Mouse (Mus musculus) kidney, adult 2 months (tissue): Measurements from ENCODE around the gene Nav2. TPM values are rescaled to one million over a fixed set of nuclear protein-coding genes. Genes with fewer than 3 reads are reported as not detected.

Source experiments
- DNase-seq: peaks from one replicate; pipeline ENCODE4 v3.0.0; 2021
- H3K27ac ChIP-seq: fragments of 200-500 bp; 2 replicates; pipeline ENCODE4 v1.5.1; 2012; ENCODE audit warnings: low read depth, low read length, control low read depth, inconsistent platforms; ENCODE audit not compliant: insufficient read depth
- H3K27me3 ChIP-seq: fragments of 200-500 bp; replicated peaks from 2 replicates; pipeline ENCODE4 v1.6.1; 2012; ENCODE audit warnings: mild to moderate bottlenecking, moderate library complexity, low read length, inconsistent platforms; ENCODE audit not compliant: control insufficient read depth, insufficient read depth
- H3K36me3 ChIP-seq: fragments of 200-500 bp; 2 replicates; pipeline ENCODE4 v1.6.1; 2012; ENCODE audit warnings: mild to moderate bottlenecking, moderate library complexity, low read length, inconsistent platforms; ENCODE audit not compliant: control insufficient read depth, insufficient read depth
- H3K4me1 ChIP-seq: fragments of 200-500 bp; 2 replicates; pipeline ENCODE4 v1.6.1; 2011; ENCODE audit warnings: low read length; ENCODE audit not compliant: control insufficient read depth, insufficient read depth
- H3K4me3 ChIP-seq: fragments of 200-500 bp; 2 replicates; pipeline ENCODE4 v1.5.1; 2011; ENCODE audit warnings: mild to moderate bottlenecking, low read depth, low read length, control low read depth; ENCODE audit not compliant: insufficient read depth
- CTCF ChIP-seq: fragments of 200-500 bp; conservative IDR thresholded peaks from 2 replicates; pipeline ENCODE4 v1.5.1; 2011; ENCODE audit warnings: low read depth, mild to moderate bottlenecking, control low read depth, low read length, moderate library complexity, mixed read lengths; ENCODE audit not compliant: insufficient read depth, insufficient read length
- POLR2A ChIP-seq: fragments of 200-500 bp; IDR thresholded peaks from one replicate; pipeline ENCODE4 v1.6.1; 2011; ENCODE audit warnings: low read depth, low read length, control low read depth
- WGBS: fragments of 180-500 bp; shearing (Covaris S2); methylation state at CpG from one replicate; pipeline ENCODE4 v1.1.7; 2018; 5-methylcytosine and 5-hydroxymethylcytosine counted together
- polyA plus RNA-seq: library from polyadenylated mRNA; depleted of rRNA; stranded (reverse); fragments of >200 nt; gene quantifications from 2 replicates; pipeline ENCODE4 v1.2.3, GENCODE M21; 2012

Gene Nav2
- polyA plus RNA-seq, 1 experiment: 18.3 TPM

DNA sequence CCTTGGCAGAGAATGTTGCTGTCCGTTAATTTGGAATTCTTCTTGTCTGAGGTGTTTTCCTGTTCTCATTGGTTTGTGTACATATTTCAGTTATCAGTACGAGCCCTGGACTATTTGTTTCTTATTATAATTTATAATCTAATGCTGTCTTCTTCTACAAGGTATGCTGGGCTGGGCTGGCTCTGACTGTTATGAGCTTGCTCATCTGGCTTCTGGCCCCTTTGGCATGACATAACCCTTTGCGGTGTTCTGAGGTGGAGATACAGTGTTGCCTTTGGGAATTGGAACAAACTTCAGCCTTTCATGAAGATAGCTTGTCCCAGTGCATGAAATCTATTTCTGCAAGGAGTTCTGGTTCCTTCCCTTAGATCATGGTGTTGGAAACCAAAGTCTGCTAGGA lies 431.4 kb downstream of the Nav2 start:
- no peak for DNase-seq
- no peak overlapping the region for H3K4me3 ChIP-seq
- no peaks in the 10 kb centered on the region for H3K27me3 ChIP-seq
- H3K27ac ChIP-seq: no peak overlapping the region
- TF ChIP-seq POLR2A (no peak), CTCF (no peak)
- H3K4me1 ChIP-seq: no peaks in the 10 kb centered on the region
- WGBS: 82% methylated on average over 3 of the region's 3 CpGs
- H3K36me3 ChIP-seq: no peaks in the 10 kb centered on the region

DNA sequence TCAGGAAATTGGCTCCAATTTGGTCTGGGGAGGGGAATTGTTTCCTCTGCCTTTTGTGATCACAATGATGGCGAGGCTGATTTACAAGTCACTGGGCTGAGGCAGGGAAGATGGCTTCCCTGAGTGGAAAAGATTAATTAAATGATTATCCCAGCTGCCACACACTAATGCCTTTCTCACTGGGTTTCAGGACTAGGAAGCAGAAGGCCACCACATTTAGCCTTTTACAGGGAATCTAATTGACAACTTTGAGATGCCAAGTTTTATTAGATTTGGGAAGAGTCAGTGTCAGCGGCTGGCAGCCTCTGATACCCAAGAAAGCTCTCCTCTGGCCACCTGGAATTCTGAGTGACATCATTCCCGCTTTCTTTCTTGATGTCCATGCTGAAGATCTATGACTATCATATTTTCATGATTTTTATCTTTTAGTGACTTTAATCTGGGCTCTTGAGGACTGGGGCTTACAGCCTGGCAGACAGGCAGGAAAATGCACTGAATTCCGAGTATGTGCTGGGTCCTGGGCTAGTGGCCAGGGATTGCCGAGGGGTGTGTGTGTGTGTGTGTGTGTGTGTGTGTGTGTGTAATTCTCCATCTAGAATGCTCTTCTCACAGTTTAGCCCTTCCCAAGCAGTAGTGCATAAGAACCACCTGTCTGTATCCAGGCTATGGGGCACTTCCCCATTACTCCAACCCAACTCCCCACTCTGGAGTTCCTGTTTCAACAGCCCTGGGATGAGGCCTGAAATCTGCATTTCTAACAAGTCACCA lies 432.8 kb downstream of the Nav2 start:
- no peaks in the 10 kb centered on the region for H3K4me1 ChIP-seq
- 55% methylated on average over 5 of the region's 5 CpGs for WGBS
- H3K4me3 ChIP-seq: no peak overlapping the region

GRCm38 (mm10) chr7:49341919-49342529 lies 433.5 kb downstream of the Nav2 start:
- Histone ChIP-seq H3K36me3 (no peaks in the 10 kb centered on the region), H3K4me3 (no peak overlapping the region), H3K27ac (peak overlapping the region; percentile 49; the same call in 1 of the 2 replicates), H3K4me1 (no peaks in the 10 kb centered on the region), H3K27me3 (no peaks in the 10 kb centered on the region)
- DNase-seq: peak; percentile 48
- no peak for TF ChIP-seq POLR2A
- 0 out of 2 replicates have a peak, but pooled peaks have one; percentile 23 for TF ChIP-seq CTCF
- WGBS: 80% methylated on average over 2 of the region's 2 CpGs

More for the DNA sequence above, 432.8 kb downstream of the Nav2 start:
- H3K27me3 ChIP-seq: no peaks in the 10 kb centered on the region
- no peaks in the 10 kb centered on the region for H3K36me3 ChIP-seq
- no peak for DNase-seq
- H3K27ac ChIP-seq: no peak overlapping the region; the same call in 1 of the 2 replicates
- TF ChIP-seq CTCF (no peak), POLR2A (no peak)

- Histone ChIP-seq H3K27ac (no peak overlapping the region), H3K4me1 (no peaks in the 10 kb centered on the region), H3K36me3 (no peaks in the 10 kb centered on the region), H3K27me3 (no peaks in the 10 kb centered on the region), H3K4me3 (no peak overlapping the region)
- TF ChIP-seq POLR2A (no peak), CTCF (no peak)
- 36% methylated on average over 13 of the region's 13 CpGs for WGBS
- DNase-seq: no peak
Observed at GRCm38 (mm10) chr7:49342556-49343080, 434.1 kb downstream of the Nav2 start.

DNA sequence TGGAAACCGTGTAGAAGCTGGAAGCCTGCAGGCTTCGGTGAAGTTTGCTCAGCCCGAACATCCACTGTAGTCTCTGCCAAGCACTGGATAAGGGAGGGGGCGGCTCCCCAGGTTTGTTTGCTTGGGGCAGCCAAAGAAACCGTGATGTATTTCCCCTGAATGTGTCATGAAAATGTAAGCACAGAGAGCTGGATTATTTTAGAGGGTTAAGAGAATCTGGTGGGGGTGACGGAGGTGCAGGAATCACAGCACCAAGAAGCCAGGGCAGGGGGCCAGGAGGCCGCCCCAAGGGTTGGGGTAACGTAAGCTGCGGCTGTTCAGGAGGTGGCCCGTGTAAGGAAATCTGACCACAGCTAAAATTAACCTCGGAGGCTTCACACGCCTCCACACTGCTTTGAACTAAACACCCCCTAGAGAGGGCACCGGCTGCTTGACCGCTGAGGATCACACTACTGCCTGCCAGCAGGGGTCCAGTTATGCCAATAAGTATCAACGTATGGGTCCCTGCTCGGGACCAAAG lies 434.6 kb downstream of the Nav2 start:
- Histone ChIP-seq H3K4me1 (no peaks in the 10 kb centered on the region), H3K27ac (no peak overlapping the region), H3K27me3 (no peaks in the 10 kb centered on the region), H3K36me3 (no peaks in the 10 kb centered on the region), H3K4me3 (no peak overlapping the region)
- WGBS: 28% methylated on average over 16 of the region's 16 CpGs
- TF ChIP-seq CTCF (no peak), POLR2A (no peak)
- DNase-seq: no peak

GRCm38 (mm10) chr7:49343752-49344484 lies 435.4 kb downstream of the Nav2 start:
- Histone ChIP-seq H3K27ac (no peak overlapping the region), H3K4me3 (no peak overlapping the region), H3K27me3 (no peaks in the 10 kb centered on the region), H3K4me1 (no peaks in the 10 kb centered on the region), H3K36me3 (no peaks in the 10 kb centered on the region)
- WGBS: 55% methylated on average over 4 of the region's 4 CpGs
- DNase-seq: no peak
- TF ChIP-seq CTCF (no peak), POLR2A (no peak)
